Mouse (Mus musculus): ENCODE measurements at regions not wholly inside any gene's neighbourhood (a gene's known extent, or its start where the extent isn't known, plus 50 kb on each side); places are given as distances from the start of the nearest gene placed in this dataset.
A peak's percentile ranks its signal among the peaks of the same experiment; 100 is the strongest.

- WGBS: 86% methylated on average over 2 of the region's 2 CpGs
- no peaks in the 10 kb centered on the region for H3K36me3 ChIP-seq (ENCODE audit: poor library complexity, severe bottlenecking)
- no peaks in the 10 kb centered on the region for H3K9me3 ChIP-seq (replicated peaks)
- H3K27ac ChIP-seq: no peak overlapping the region
- H3K27me3 ChIP-seq: no peaks in the 10 kb centered on the region
- H3K4me1 ChIP-seq: no peaks in the 10 kb centered on the region
- no peak for ATAC-seq
- H3K9ac ChIP-seq: no peak overlapping the region
- H3K4me2 ChIP-seq: no peak overlapping the region
- no peak overlapping the region for H3K4me3 ChIP-seq
These were observed 233.7 kb upstream of the Isx start for GRCm38 (mm10) chr8:74639276-74639675.

GRCm38 (mm10) chr8:74640636-74641035 is 232.3 kb upstream of the Isx start:
- H3K4me3 ChIP-seq: no peak overlapping the region
- H3K27ac ChIP-seq: no peak overlapping the region
- no peak overlapping the region for H3K9ac ChIP-seq
- no peaks in the 10 kb centered on the region for H3K4me1 ChIP-seq
- H3K9me3 ChIP-seq (replicated peaks): no peaks in the 10 kb centered on the region
- H3K27me3 ChIP-seq: no peaks in the 10 kb centered on the region
- no peak overlapping the region for H3K4me2 ChIP-seq
- ATAC-seq: no peak
- H3K36me3 ChIP-seq (ENCODE audit: poor library complexity, severe bottlenecking): no peaks in the 10 kb centered on the region
- 19% methylated on average over 1 of the region's 1 CpGs for WGBS

DNA sequence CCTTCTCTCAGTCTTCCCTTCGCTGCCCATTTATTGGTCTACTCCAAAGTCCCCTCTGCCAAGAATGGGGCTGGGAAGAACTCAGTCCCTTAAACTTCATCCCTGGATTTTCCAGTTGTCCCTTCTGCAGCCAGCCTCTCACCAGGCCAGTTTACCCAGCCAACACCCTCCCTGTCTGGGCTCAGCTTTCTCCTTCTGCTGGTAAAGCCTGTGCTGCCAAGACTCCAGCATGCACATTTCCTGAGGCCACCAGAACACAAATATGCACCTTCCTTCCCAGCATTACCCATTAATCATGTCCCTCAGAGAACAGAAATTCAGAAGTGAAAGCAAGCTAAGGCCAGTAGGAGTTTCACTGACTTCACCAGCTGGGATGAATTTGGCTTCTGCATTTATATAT is 213.0 kb upstream of the Isx start:
- Histone ChIP-seq H3K36me3 (ENCODE audit: poor library complexity, severe bottlenecking) (no peaks in the 10 kb centered on the region), H3K4me2 (no peak overlapping the region), H3K27ac (no peak overlapping the region), H3K27me3 (no peaks in the 10 kb centered on the region), H3K9me3 (replicated peaks) (no peaks in the 10 kb centered on the region), H3K9ac (no peak overlapping the region), H3K4me3 (no peak overlapping the region), H3K4me1 (no peaks in the 10 kb centered on the region)
- ATAC-seq: no peak
- WGBS: 97% methylated on average over 1 of the region's 1 CpGs

DNA sequence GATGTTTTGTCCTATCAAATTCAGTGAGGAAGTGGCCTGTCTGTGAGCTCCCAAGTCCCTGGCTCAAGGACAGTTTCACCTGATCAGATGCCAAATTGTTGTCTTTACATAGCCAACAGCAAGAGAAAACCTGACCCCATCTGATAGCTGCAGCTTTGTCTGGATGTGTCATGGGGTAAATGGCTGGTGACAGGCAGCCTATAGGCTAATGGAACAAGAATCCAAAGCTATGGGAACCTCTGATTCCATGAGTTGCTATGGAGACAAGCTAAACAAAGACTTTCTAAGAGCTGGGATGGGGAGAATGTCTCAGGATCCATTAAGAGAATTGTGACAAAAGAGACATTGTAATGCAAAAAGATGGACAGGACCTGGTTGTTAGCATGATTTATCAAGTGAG is 184.6 kb upstream of the Isx start:
- no peak overlapping the region for H3K4me2 ChIP-seq
- no peak overlapping the region for H3K27ac ChIP-seq
- H3K4me1 ChIP-seq: peaks cover 5% of the 10 kb centered on the region; the same call in 1 of the 2 replicates
- no peaks in the 10 kb centered on the region for H3K9me3 ChIP-seq (replicated peaks)
- no peaks in the 10 kb centered on the region for H3K36me3 ChIP-seq (ENCODE audit: poor library complexity, severe bottlenecking)
- no peak; the same call in 1 of the 2 replicates for ATAC-seq
- no peaks in the 10 kb centered on the region for H3K27me3 ChIP-seq
- H3K9ac ChIP-seq: no peak overlapping the region
- H3K4me3 ChIP-seq: no peak overlapping the region

DNA sequence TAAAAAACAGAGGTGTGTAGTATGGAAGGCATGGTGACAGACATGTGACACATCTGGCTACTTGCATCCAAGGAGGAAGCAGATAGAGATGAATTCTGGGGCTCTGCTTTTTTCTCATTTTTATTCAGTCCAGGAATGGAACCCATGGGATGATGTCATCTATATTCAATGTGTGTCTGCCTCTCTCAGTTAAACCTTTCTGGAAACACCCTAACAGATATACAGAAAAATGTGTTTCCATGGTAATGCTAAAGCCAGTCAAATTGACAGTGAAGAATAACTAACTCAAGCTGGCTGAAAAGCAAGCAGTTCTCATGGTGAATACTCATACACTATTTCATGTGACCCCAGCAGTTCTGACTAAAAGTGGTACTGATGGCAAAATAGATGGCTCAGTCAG is 177.0 kb upstream of the Isx start:
- Histone ChIP-seq H3K4me2 (no peak overlapping the region), H3K4me3 (no peak overlapping the region), H3K9ac (no peak overlapping the region), H3K9me3 (replicated peaks) (no peaks in the 10 kb centered on the region), H3K36me3 (ENCODE audit: poor library complexity, severe bottlenecking) (no peaks in the 10 kb centered on the region), H3K4me1 (no peaks in the 10 kb centered on the region), H3K27ac (no peak overlapping the region), H3K27me3 (no peaks in the 10 kb centered on the region)
- ATAC-seq: no peak

DNA sequence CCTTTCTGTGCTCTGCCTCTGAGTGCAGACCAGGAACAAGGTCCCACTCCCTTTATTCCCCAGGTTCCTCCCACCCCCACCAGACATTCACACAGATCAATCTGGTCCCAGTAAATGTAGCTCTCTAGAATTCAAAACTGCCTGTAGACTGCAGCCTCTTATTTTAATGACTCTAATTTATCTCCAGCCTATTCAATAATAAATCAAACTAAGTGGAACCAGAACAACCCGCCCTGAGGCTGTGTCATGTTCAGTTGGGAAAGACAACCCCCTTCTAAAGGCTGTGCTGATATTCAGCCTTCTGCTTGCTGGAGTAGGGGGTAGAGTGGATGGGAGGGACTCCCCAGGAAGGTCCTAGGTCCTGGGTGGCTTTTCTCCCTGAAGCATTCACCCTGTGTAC is 175.7 kb upstream of the Isx start:
- Histone ChIP-seq H3K27me3 (no peaks in the 10 kb centered on the region), H3K4me3 (no peak overlapping the region), H3K9ac (no peak overlapping the region), H3K4me2 (no peak overlapping the region), H3K4me1 (no peaks in the 10 kb centered on the region), H3K9me3 (replicated peaks) (no peaks in the 10 kb centered on the region), H3K27ac (no peak overlapping the region), H3K36me3 (ENCODE audit: poor library complexity, severe bottlenecking) (no peaks in the 10 kb centered on the region)
- ATAC-seq: no peak
- 79% methylated on average over 1 of the region's 1 CpGs for WGBS

DNA sequence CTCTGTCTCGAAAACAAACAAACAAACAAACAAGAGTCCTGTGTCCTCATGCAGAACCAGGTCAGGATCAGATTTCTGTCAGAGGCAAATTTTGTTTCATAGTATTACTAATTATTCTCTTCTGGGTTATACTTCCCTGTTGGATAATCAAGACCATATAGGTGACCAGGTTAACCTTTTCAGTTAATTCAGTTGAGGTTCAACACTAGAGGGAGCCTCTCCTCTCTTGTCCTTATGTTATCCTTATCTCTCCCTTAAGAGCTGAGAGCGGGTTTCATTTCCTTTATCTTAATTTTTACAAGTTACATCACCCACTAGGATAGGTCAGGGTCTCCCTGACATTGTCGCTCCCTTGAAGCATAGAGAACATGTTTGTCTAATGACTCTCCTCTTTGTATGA is 160.4 kb upstream of the Isx start:
- Histone ChIP-seq H3K4me3 (no peak overlapping the region), H3K27ac (no peak overlapping the region), H3K9me3 (replicated peaks) (no peaks in the 10 kb centered on the region), H3K4me1 (no peaks in the 10 kb centered on the region), H3K36me3 (ENCODE audit: poor library complexity, severe bottlenecking) (no peaks in the 10 kb centered on the region), H3K9ac (no peak overlapping the region), H3K27me3 (no peaks in the 10 kb centered on the region), H3K4me2 (no peak overlapping the region)
- no peak for ATAC-seq
- WGBS: 78% methylated on average over 3 of the region's 3 CpGs

- H3K27ac ChIP-seq: no peak overlapping the region
- 43% methylated on average over 5 of the region's 5 CpGs for WGBS
- H3K9ac ChIP-seq: no peak overlapping the region
- H3K4me3 ChIP-seq: no peak overlapping the region
- no peak overlapping the region for H3K4me2 ChIP-seq
- no peaks in the 10 kb centered on the region for H3K27me3 ChIP-seq
- no peaks in the 10 kb centered on the region for H3K36me3 ChIP-seq (ENCODE audit: poor library complexity, severe bottlenecking)
- no peak for ATAC-seq
- H3K4me1 ChIP-seq: no peaks in the 10 kb centered on the region
- H3K9me3 ChIP-seq (replicated peaks): no peaks in the 10 kb centered on the region
These were observed 156.9 kb upstream of the Isx start for GRCm38 (mm10) chr8:74716030-74716429.

DNA sequence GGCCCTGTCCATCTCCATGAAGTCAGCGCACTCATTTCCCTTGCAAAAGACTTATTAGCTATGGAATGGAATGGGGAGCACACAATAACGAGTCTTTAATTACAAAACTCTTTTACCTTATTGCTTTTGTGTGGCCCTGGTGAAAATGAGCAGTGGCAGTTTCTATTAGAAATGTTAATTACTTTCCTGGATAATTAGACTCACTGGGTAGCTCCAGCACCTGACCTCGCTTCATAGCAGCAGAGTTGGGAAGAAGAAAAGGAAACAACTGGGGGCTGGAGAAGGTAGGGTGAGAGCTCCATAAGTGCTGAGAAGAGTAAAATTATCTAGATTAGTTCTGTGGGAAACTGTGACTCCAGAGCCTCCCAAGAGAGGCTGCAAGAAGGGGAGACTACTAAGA is 108.2 kb upstream of the Isx start:
- Histone ChIP-seq H3K9ac (no peak overlapping the region), H3K4me2 (no peak overlapping the region), H3K36me3 (ENCODE audit: poor library complexity, severe bottlenecking) (no peaks in the 10 kb centered on the region), H3K27me3 (no peaks in the 10 kb centered on the region), H3K9me3 (replicated peaks) (no peaks in the 10 kb centered on the region), H3K4me1 (peaks cover 10% of the 10 kb centered on the region), H3K27ac (no peak overlapping the region), H3K4me3 (no peak overlapping the region)
- WGBS: 27% methylated on average over 3 of the region's 3 CpGs
- ATAC-seq: peak; percentile 33; the same call in 1 of the 2 replicates

DNA sequence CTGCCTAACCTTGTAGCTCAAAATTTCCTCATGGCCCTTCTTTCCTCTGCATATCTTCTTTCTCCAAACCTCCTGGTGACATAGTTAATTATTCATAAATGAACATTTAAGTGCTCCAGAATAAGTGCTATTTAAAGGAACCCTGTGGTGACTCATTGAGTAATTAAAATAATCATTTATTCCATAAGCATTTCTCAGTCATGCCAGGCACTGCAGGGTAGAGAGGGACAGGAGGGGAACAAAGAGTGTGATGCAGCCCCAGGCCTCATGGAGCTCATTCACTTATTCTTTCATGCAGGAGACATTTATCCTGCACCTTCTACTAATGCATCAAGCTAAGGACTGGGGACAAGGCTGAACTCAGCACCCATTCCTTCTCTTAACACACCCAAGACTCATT is 97.4 kb upstream of the Isx start:
- no peaks in the 10 kb centered on the region for H3K36me3 ChIP-seq (ENCODE audit: poor library complexity, severe bottlenecking)
- ATAC-seq: no peak
- no peaks in the 10 kb centered on the region for H3K4me1 ChIP-seq
- no peak overlapping the region for H3K9ac ChIP-seq
- H3K27ac ChIP-seq: no peak overlapping the region
- H3K4me3 ChIP-seq: no peak overlapping the region
- no peak overlapping the region for H3K4me2 ChIP-seq
- no peaks in the 10 kb centered on the region for H3K27me3 ChIP-seq
- no peaks in the 10 kb centered on the region for H3K9me3 ChIP-seq (replicated peaks)

DNA sequence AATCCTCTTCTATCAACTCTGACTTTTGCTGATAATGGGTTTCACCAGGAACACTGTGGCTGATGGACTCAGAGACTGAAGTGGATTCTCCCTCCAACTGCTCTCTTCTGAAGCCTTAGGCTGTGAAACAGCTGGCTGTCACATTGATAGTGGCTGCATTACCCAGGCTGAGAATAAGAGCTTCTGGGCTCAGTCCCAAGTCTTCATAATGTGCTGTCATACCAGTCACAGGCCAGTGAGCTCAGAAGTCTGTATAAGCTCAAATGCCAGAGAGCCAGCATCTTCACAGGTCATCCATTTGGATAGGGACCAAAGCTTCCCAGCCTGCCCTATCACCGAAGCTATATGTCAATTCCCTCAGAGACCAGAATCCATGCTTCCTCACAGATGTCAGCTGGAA is 91.9 kb upstream of the Isx start:
- Histone ChIP-seq H3K4me3 (no peak overlapping the region), H3K9ac (no peak overlapping the region), H3K4me2 (no peak overlapping the region), H3K9me3 (replicated peaks) (peaks cover 11% of the 10 kb centered on the region), H3K27me3 (no peaks in the 10 kb centered on the region), H3K4me1 (no peaks in the 10 kb centered on the region), H3K27ac (no peak overlapping the region), H3K36me3 (ENCODE audit: poor library complexity, severe bottlenecking) (no peaks in the 10 kb centered on the region)
- ATAC-seq: no peak
- 79% methylated on average over 1 of the region's 1 CpGs for WGBS

- H3K4me1 ChIP-seq: no peaks in the 10 kb centered on the region
- no peak overlapping the region for H3K4me3 ChIP-seq
- H3K9me3 ChIP-seq (replicated peaks): no peaks in the 10 kb centered on the region
- H3K27me3 ChIP-seq: no peaks in the 10 kb centered on the region
- H3K9ac ChIP-seq: no peak overlapping the region
- H3K36me3 ChIP-seq (ENCODE audit: poor library complexity, severe bottlenecking): no peaks in the 10 kb centered on the region
- H3K4me2 ChIP-seq: no peak overlapping the region
- no peak overlapping the region for H3K27ac ChIP-seq
- no peak for ATAC-seq
These were observed 64.3 kb upstream of the Isx start for GRCm38 (mm10) chr8:74808685-74809084.

GRCm38 (mm10) chr8:74810054-74810453 is 62.9 kb upstream of the Isx start:
- no peak overlapping the region for H3K4me3 ChIP-seq
- H3K36me3 ChIP-seq (ENCODE audit: poor library complexity, severe bottlenecking): no peaks in the 10 kb centered on the region
- H3K27ac ChIP-seq: no peak overlapping the region
- WGBS: 87% methylated on average over 3 of the region's 3 CpGs
- H3K4me1 ChIP-seq: no peaks in the 10 kb centered on the region
- no peaks in the 10 kb centered on the region for H3K27me3 ChIP-seq
- H3K9me3 ChIP-seq (replicated peaks): no peaks in the 10 kb centered on the region
- no peak overlapping the region for H3K4me2 ChIP-seq
- ATAC-seq: no peak
- H3K9ac ChIP-seq: no peak overlapping the region

- WGBS: 63% methylated on average over 1 of the region's 1 CpGs
- ATAC-seq: 0 out of 2 replicates have a peak, but pooled peaks have one; percentile 43
- Histone ChIP-seq H3K27ac (no peak overlapping the region), H3K4me2 (no peak overlapping the region), H3K27me3 (no peaks in the 10 kb centered on the region), H3K9ac (no peak overlapping the region), H3K36me3 (ENCODE audit: poor library complexity, severe bottlenecking) (no peaks in the 10 kb centered on the region), H3K9me3 (replicated peaks) (no peaks in the 10 kb centered on the region), H3K4me3 (no peak overlapping the region), H3K4me1 (no peaks in the 10 kb centered on the region)
These were observed 54.5 kb upstream of the Isx start for GRCm38 (mm10) chr8:74818434-74818833.
